Mouse (Mus musculus) heart, embryonic 16.5 days (tissue): ENCODE measurements around the gene Grm5. TPM values are rescaled to one million over a fixed set of nuclear protein-coding genes. Genes with fewer than 3 reads are reported as not detected.

Experiments
- ATAC-seq: fragments of 200-750 bp; cut with Nextera tagmentation; replicated peaks from 2 replicates; pipeline ENCODE4 v1.8.0; 2017; ENCODE audit warnings: moderate number of reproducible peaks; ENCODE audit not compliant: insufficient read depth, low FRiP score; ENCODE audit errors: extremely low read depth
- H3K27ac ChIP-seq: fragments of 300-500 bp; sonication (generic); 2 replicates; pipeline ENCODE4 v1.5.1; 2014; ENCODE audit warnings: mild to moderate bottlenecking, low read length, control low read depth, moderate library complexity
- H3K27me3 ChIP-seq: fragments of 300-500 bp; sonication (generic); 2 replicates; pipeline ENCODE4 v1.6.1; 2014; ENCODE audit warnings: low read length, mixed read lengths; ENCODE audit not compliant: control insufficient read depth, insufficient read depth
- H3K36me3 ChIP-seq: fragments of 300-500 bp; sonication (generic); 2 replicates; pipeline ENCODE4 v1.6.1; 2014; ENCODE audit not compliant: control insufficient read depth, insufficient read depth
- H3K4me1 ChIP-seq: fragments of 300-500 bp; sonication (generic); 2 replicates; pipeline ENCODE4 v1.6.1; 2014; ENCODE audit warnings: low read length, mixed read lengths; ENCODE audit not compliant: control insufficient read depth, insufficient read depth
- H3K4me2 ChIP-seq: fragments of 300-500 bp; sonication (generic); 2 replicates; pipeline ENCODE4 v1.6.1; 2014; ENCODE audit warnings: low read depth, mild to moderate bottlenecking, control low read depth, low read length
- H3K4me3 ChIP-seq: fragments of 300-500 bp; sonication (generic); 2 replicates; pipeline ENCODE4 v1.5.1; 2014; ENCODE audit warnings: mild to moderate bottlenecking, control low read depth, low read length
- H3K9ac ChIP-seq: fragments of 300-500 bp; sonication (generic); 2 replicates; pipeline ENCODE4 v1.6.1; 2014; ENCODE audit warnings: low read length, control low read depth
- H3K9me3 ChIP-seq: fragments of 300-500 bp; sonication (generic); replicated peaks from 2 replicates; pipeline ENCODE4 v1.6.1; 2016; ENCODE audit warnings: low read length; ENCODE audit not compliant: control insufficient read depth
- WGBS: fragments of 180-500 bp; shearing (Covaris S2); extraction: QIAGEN DNeasy Blood & Tissue Kit; methylation state at CpG from one replicate; pipeline ENCODE4 v1.1.7; 2014; 5-methylcytosine and 5-hydroxymethylcytosine counted together
- polyA plus RNA-seq: library from polyadenylated mRNA; unstranded; fragments of >200 nt; fragmentation: Nextera tagmentation; extraction: Ambion mirVana; gene quantifications from 2 replicates; pipeline ENCODE4 v1.2.1, GENCODE M21; 2015

Grm5 gene
- polyA plus RNA-seq, 1 experiment from 2014 or later, result not detected

DNA sequence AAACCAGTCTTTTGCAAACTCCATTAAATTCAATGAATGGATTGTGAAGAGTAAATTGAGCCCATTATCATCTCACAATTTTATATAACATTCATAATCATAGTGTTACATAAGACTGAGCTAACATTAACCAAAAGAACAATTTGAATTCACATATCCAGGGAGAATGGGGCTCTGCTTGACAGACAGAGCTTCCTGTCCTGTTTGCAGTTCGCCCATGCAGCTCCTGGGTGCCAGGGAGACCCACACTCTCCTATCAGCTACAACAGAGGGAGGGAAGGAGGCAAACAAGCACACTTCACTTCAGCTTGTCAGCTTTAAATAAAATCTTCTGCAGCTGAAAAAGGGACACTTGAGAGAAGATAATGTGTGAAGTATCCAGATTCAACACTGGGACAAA lies 389.2 kb downstream of the Grm5 start:
- no peak overlapping the region for H3K9ac ChIP-seq
- H3K4me2 ChIP-seq, result no peak overlapping the region
- H3K4me1 ChIP-seq, result no peaks in the 10 kb centered on the region
- no peaks in the 10 kb centered on the region for H3K27me3 ChIP-seq
- H3K4me3 ChIP-seq, result no peak overlapping the region
- 32% methylated on average over 1 of the region's 1 CpGs for WGBS
- no peak for ATAC-seq
- no peak overlapping the region for H3K27ac ChIP-seq
- no peaks in the 10 kb centered on the region for H3K9me3 ChIP-seq
- H3K36me3 ChIP-seq, result no peaks in the 10 kb centered on the region

DNA sequence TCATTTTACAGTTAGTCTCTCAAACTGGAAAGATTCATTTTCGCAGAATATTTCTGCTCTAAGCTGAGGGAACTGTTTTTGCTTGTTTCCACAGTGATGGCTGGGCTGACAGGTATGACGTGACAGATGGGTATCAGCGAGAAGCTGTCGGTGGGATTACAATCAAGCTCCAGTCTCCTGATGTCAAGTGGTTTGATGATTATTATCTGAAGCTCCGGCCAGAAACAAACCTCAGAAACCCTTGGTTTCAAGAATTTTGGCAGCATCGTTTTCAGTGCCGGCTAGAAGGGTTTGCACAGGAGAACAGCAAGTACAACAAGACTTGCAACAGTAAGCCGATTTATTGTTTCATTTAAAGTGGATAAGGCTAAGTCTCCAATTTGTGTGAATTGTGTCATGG lies 391.1 kb downstream of the Grm5 start:
- Histone ChIP-seq H3K36me3 (no peaks in the 10 kb centered on the region), H3K4me1 (no peaks in the 10 kb centered on the region), H3K9me3 (no peaks in the 10 kb centered on the region), H3K27me3 (no peaks in the 10 kb centered on the region), H3K27ac (no peak overlapping the region), H3K4me2 (no peak overlapping the region), H3K4me3 (no peak overlapping the region), H3K9ac (no peak overlapping the region)
- no peak for ATAC-seq
- 62% methylated on average over 8 of the region's 8 CpGs for WGBS

DNA sequence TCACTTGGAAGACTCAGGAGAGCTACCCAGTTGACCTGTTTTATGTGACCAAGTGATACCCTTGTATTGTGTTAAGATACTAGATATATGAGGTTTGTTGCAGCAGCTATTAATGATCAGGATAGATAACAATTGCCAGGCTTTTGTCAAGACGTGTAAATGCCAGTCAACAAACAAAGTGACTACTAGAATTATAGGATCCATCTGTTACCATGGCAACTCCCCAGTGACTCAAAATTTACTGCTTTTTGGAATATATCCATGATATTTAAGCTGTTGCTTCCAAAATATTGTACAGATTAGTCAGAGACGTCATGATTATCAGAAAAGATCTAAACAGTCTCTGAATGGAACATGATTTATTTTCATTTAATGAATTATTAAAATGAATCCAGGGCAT lies 399.5 kb downstream of the Grm5 start:
- Histone ChIP-seq H3K27ac (no peak overlapping the region), H3K4me3 (no peak overlapping the region), H3K9ac (no peak overlapping the region), H3K9me3 (no peaks in the 10 kb centered on the region), H3K27me3 (no peaks in the 10 kb centered on the region), H3K4me1 (no peaks in the 10 kb centered on the region), H3K36me3 (no peaks in the 10 kb centered on the region), H3K4me2 (no peak overlapping the region)
- 65% methylated on average over 2 of the region's 2 CpGs for WGBS
- no peak for ATAC-seq

- no peak for ATAC-seq
- Histone ChIP-seq H3K4me3 (no peak overlapping the region), H3K27me3 (no peaks in the 10 kb centered on the region), H3K4me2 (no peak overlapping the region), H3K9me3 (no peaks in the 10 kb centered on the region), H3K27ac (no peak overlapping the region), H3K4me1 (no peaks in the 10 kb centered on the region), H3K9ac (no peak overlapping the region), H3K36me3 (no peaks in the 10 kb centered on the region)
- 64% methylated on average over 3 of the region's 3 CpGs for WGBS
Measured at GRCm38 (mm10) chr7:88014451-88014850, 430.5 kb downstream of the Grm5 start.

GRCm38 (mm10) chr7:88027411-88028132 lies 443.6 kb downstream of the Grm5 start:
- Histone ChIP-seq H3K27me3 (no peaks in the 10 kb centered on the region), H3K4me2 (no peak overlapping the region), H3K4me1 (no peaks in the 10 kb centered on the region), H3K4me3 (no peak overlapping the region), H3K27ac (no peak overlapping the region), H3K9me3 (no peaks in the 10 kb centered on the region), H3K9ac (no peak overlapping the region), H3K36me3 (no peaks in the 10 kb centered on the region)
- WGBS, result 50% methylated on average over 3 of the region's 3 CpGs
- ATAC-seq, result no peak

- H3K9me3 ChIP-seq, result no peaks in the 10 kb centered on the region
- ATAC-seq, result no peak
- no peak overlapping the region for H3K27ac ChIP-seq
Measured at GRCm38 (mm10) chr7:88047366-88047765, 463.4 kb downstream of the Grm5 start.

DNA sequence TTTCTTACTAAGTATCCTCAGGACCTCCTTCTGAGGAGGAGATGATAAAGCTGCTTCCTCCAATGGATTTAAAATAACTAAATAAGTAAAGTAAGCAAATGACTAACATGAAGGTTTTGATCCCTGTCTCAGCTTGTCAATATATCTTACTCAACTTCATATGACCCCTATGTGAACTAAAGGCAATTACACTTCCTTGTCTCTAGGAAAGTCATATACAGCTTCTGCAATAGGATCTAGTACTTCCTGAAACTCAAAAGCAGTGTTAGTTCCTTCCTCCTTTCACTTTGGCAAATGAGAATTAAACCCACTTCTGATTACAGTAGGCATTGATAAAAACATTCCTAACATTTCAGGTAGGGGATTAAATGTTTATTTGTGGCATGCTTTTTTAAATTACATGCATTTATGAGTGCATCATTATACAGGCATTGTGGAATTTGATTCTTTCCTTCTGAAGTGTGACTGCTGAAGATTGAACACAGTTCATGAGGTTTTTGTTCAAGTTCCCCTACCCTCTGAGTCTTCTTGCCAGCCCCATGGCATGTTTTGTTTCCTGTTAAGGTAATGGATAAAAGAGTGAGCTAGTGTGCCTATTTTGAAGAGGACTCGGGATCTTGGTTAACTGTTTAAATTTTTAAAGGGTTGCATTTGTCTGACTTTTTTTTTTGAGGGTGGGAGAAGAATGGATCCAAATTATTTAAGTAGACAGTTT lies 470.4 kb downstream of the Grm5 start:
- Histone ChIP-seq H3K4me2 (no peak overlapping the region), H3K36me3 (no peaks in the 10 kb centered on the region), H3K27me3 (no peaks in the 10 kb centered on the region), H3K9ac (no peak overlapping the region), H3K4me1 (no peaks in the 10 kb centered on the region), H3K4me3 (no peak overlapping the region), H3K27ac (no peak overlapping the region), H3K9me3 (no peaks in the 10 kb centered on the region)
- ATAC-seq, result no peak
- 67% methylated on average over 1 of the region's 1 CpGs for WGBS

More at GRCm38 (mm10) chr7:88047366-88047765, 463.4 kb downstream of the Grm5 start:
- no peak overlapping the region for H3K4me3 ChIP-seq
- no peaks in the 10 kb centered on the region for H3K27me3 ChIP-seq
- no peak overlapping the region for H3K9ac ChIP-seq
- H3K36me3 ChIP-seq, result no peaks in the 10 kb centered on the region
- H3K4me1 ChIP-seq, result no peaks in the 10 kb centered on the region
- no peak overlapping the region for H3K4me2 ChIP-seq

DNA sequence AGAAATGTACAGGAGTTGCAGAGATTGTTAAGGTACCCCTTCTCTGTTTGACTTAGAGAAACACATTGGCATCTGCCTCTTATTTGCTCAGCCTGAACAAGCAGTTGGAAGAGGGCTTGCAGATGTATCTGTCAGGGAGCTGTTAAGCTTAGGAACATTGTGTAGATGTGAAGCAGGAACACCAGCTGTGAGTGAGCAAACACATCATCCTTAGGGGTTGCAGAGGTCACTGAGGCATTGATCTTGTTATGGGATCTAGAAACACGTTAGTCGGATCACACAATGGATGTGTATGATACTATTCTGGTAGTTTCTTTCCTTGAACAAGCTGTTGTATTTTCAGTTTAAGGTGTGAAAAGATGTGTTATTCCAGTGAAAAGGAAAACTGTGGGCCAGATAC lies 472.5 kb downstream of the Grm5 start:
- Histone ChIP-seq H3K9me3 (no peaks in the 10 kb centered on the region), H3K4me2 (no peak overlapping the region), H3K4me3 (no peak overlapping the region), H3K36me3 (no peaks in the 10 kb centered on the region), H3K9ac (no peak overlapping the region), H3K27me3 (no peaks in the 10 kb centered on the region), H3K4me1 (no peaks in the 10 kb centered on the region), H3K27ac (no peak overlapping the region)
- WGBS, result 48% methylated on average over 2 of the region's 2 CpGs
- ATAC-seq, result no peak

GRCm38 (mm10) chr7:88091115-88091514 lies 507.1 kb downstream of the Grm5 start:
- no peak overlapping the region for H3K4me2 ChIP-seq
- H3K9me3 ChIP-seq, result 0 out of 2 replicates have a peak, but pooled peaks cover 6% of the 10 kb centered on the region
- no peak for ATAC-seq
- no peaks in the 10 kb centered on the region for H3K36me3 ChIP-seq
- H3K4me1 ChIP-seq, result no peaks in the 10 kb centered on the region
- no peak overlapping the region for H3K4me3 ChIP-seq
- no peak overlapping the region for H3K9ac ChIP-seq
- H3K27me3 ChIP-seq, result no peaks in the 10 kb centered on the region
- no peak overlapping the region for H3K27ac ChIP-seq
